Mouse (Mus musculus): ENCODE measurements at regions not wholly inside any gene's neighbourhood (a gene's known extent, or its start where the extent isn't known, plus 50 kb on each side); places are given as distances from the start of the nearest gene placed in this dataset.

- TF ChIP-seq CTCF (IDR thresholded peaks at IDR 0.05; ENCODE audit: extremely low read depth, insufficient read length, insufficient replicate concordance, low read depth, low read length) (no peak), POLR2A (IDR thresholded peaks at IDR 0.05; ENCODE audit: low read depth, low read length) (no peak)
Observed at GRCm38 (mm10) chr7:73600776-73601175, 59.1 kb upstream of the Chd2 start.

All from small intestine, adult 2 months (tissue).